Mouse (Mus musculus): ENCODE measurements around the gene Mmp2. TPM values are rescaled to one million over a fixed set of nuclear protein-coding genes. Genes with fewer than 3 reads are reported as not detected.

Gene Mmp2
- polyA plus RNA-seq, 1 experiment from 2014 or later: 35.3 TPM

Other genes with a start within 250 kb of the Mmp2 start
- gene Irx6, start 153.0 kb upstream of the Mmp2 start, polyA plus RNA-seq (2016; fragmentation: Nextera tagmentation; extraction: Ambion mirVana): 0.28 and 0.37 TPM in 2 replicates
- 4.6 and 4.9 TPM in 2 replicates for gene Lpcat2, start 28.0 kb downstream of the Mmp2 start, polyA plus RNA-seq (2016; fragmentation: Nextera tagmentation; extraction: Ambion mirVana)
- 0.26 TPM in 1 of 2 replicates, not detected in the other for gene Capns2, start 74.1 kb downstream of the Mmp2 start, polyA plus RNA-seq (2016; fragmentation: Nextera tagmentation; extraction: Ambion mirVana)
- 0.03 TPM in 1 of 2 replicates, not detected in the other for gene Slc6a2, start 132.8 kb downstream of the Mmp2 start, polyA plus RNA-seq (2016; fragmentation: Nextera tagmentation; extraction: Ambion mirVana)
- gene Ces1a, start 220.9 kb downstream of the Mmp2 start, polyA plus RNA-seq (2016; fragmentation: Nextera tagmentation; extraction: Ambion mirVana): not detected in 2 replicates